Mouse (Mus musculus) frontal cortex, adult (tissue): Measurements from ENCODE around the gene Olfr1408.

ENCODE experiments used
- ATAC-seq: cut with Nextera tagmentation; 2 replicates; pipeline ENCODE4 v1.9.2; 2017; ENCODE audit warnings: mild to moderate bottlenecking, moderate library complexity, mixed read lengths; ENCODE audit not compliant: low TSS enrichment

The Olfr1408 gene

DNA sequence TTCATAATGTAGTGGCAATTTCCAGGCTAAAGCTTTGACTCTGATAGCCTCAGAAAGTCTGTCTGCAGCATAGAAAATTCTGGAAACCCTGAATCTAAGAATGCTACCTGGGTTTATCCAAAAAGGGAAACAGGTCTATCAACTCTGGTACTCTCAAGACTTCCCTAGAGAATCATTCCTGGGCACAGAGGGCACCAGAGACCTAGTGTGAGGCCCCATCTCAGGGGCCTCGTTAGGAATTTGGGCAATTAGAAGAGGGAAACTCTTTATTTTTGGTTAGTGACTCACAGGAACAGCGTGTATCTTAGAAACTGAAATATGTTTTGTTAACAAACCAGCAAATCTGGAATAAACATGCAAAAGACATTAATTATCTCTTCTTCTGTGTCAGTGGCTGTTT lies at the start of gene Olfr1408:
Gene Olfr1408 (minus strand): TSS at position 101 of the 400 bp plus-strand sequence.
- ATAC-seq, result no peak

DNA sequence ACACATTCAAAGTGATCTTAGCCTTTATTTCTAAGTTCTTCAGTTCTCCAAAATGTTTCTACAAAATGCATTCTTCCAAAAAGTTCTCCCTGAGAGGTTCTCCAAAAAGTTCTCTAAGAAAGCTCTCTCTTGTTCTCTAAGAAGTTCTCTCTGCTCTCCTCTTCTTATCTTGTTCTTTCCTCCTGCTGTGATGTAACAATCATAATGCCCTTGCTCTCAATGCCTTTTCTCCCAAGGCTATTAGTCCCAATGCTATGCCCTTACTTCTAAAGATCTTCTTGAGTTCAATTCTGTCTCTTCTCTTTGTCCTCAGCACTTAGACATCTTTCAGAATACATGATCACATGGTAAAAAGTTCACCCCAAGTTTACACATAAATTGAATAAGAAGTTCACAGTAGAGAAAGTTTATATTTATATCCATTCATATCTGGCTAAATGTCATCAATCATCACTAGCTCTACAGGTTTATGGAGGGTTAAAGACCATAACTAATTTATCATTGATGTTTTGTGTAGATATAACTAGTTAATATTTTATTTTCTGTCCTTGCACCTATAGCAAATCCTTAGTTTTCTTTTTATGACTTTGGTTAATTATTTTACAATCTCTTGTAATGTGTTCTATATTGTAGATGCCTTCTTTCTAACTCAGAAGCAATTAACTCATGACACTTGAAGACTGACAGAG lies 37.1 kb upstream of the Olfr1408 start:
- no peak for ATAC-seq
